Mouse (Mus musculus) megakaryocyte, embryonic 14.5 days (primary cell): Measurements from ENCODE around the gene Wasf3.

Source experiments
- FLI1 ChIP-seq: IDR thresholded peaks from 2 replicates; pipeline ENCODE4 v1.6.1; 2012; ENCODE audit warnings: low read length, inconsistent platforms, mixed read lengths
- GATA1 ChIP-seq: IDR thresholded peaks from 3 replicates; pipeline ENCODE4 v1.6.1; 2012; ENCODE audit warnings: mixed read lengths, low read length, inconsistent platforms, borderline replicate concordance

- TF ChIP-seq FLI1 (no peak), GATA1 (no peak)
Observed at GRCm38 (mm10) chr5:146412743-146413430, 28.1 kb downstream of the Wasf3 start.
